Mouse (Mus musculus): ENCODE results near the gene Amdhd1. TPM values are rescaled to one million over a fixed set of nuclear protein-coding genes. Genes with fewer than 3 reads are reported as not detected.

Amdhd1 gene
- total and polyA plus RNA-seq, 3 experiments: not detected

DNA sequence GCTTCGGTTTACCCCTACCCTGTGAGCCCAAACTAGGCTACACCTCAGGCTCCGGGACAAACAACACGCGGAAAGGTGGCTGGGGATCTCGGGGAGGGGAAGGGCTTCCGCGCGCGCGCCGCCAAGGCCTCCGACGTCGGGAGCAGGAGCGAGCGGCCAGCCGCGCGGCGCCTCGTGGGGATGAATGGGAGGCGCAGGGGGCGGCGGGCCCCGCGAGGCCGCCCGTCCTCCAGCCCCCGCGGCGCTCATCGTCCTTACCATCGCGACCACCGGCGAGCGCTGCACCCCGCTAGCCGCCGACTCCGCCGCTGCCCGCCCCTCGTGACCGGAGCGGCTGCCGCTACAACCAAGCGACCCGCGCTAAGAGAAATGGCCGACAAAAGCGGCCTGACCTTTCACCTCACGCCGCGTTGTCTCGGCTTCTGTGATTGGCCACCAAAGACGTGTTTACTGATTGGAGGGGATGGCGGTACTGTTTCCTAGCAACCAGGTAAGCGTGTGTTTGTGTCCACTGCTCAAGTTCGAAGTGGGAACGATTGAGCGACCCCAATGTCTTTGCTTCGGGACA is 49.5 kb upstream of the Amdhd1 start, which contains the start of gene Snrpf:
Gene Snrpf, minus strand, starts transcription at position 426 of the 568 bp plus-strand sequence.
- H3K4me3 ChIP-seq (ENCODE audit: control insufficient read depth in 1 of 2, insufficient read depth in 1 of 2, low read depth in 2 of 2, low read length in 2 of 2): peak within 1 kb of the TSS; percentile 90 to 98
- peaks cover 4 to 14% of the 10 kb centered on the region in 2 experiments; a peak in 2 of 4 replicates for H3K4me1 ChIP-seq (ENCODE audit: control insufficient read depth in 1 of 2, insufficient read depth in 2 of 2, low read length in 2 of 2)
- H3K79me2 ChIP-seq (ENCODE audit: control insufficient read depth, insufficient read depth, low read length, poor library complexity): peaks cover 25% of the 10 kb centered on the region
- peak; percentile 96 for DNase-seq (ENCODE audit: low read depth, low spot score)
- H3K9me3 ChIP-seq (replicated peaks; ENCODE audit: insufficient read depth, low read length): no peaks in the 10 kb centered on the region
- H3K27ac ChIP-seq (ENCODE audit: control insufficient read depth, low read depth, low read length): no peak within 1 kb of the TSS
- H3K36me3 ChIP-seq (ENCODE audit: control insufficient read depth in 1 of 2, insufficient read depth in 2 of 2, low read length in 2 of 2): peaks cover 10 to 27% of the 10 kb centered on the region in 2 experiments
- no peaks in the 10 kb centered on the region for H3K27me3 ChIP-seq (ENCODE audit: control insufficient read depth in 1 of 2, insufficient read depth in 2 of 2, low read length in 2 of 2)
- H3K9ac ChIP-seq (ENCODE audit: control insufficient read depth, low read depth, low read length, poor library complexity, severe bottlenecking): peak within 1 kb of the TSS; percentile 95
- TF ChIP-seq TCF12 (IDR thresholded peaks at IDR 0.05; ENCODE audit: low read depth, low read length) (0 out of 2 replicates have a peak, but pooled peaks have one; percentile 5), POLR2A (IDR thresholded peaks at IDR 0.05; ENCODE audit: control insufficient read depth in 1 of 2, insufficient read depth in 1 of 2, low read depth in 1 of 2, low read length in 2 of 2, poor library complexity in 1 of 2) (peak; percentile 43 to 68; a peak in 1 of 4 replicates), MAX (IDR thresholded peaks at IDR 0.05; ENCODE audit: low read length) (no peak; the same call in 1 of the 2 replicates), ETS1 (IDR thresholded peaks at IDR 0.05; ENCODE audit: low read depth, low read length) (no peak), CTCF (IDR thresholded peaks at IDR 0.05 in 2 of 3, conservative IDR thresholded peaks at IDR 0.05 in 1 of 3; ENCODE audit: control insufficient read depth in 1 of 3, insufficient read depth in 1 of 3, low read depth in 2 of 3, low read length in 3 of 3, poor library complexity in 1 of 3, severe bottlenecking in 1 of 3) (no peak), SMC3 (IDR thresholded peaks at IDR 0.05; ENCODE audit: low read depth, low read length) (no peak), USF2 (IDR thresholded peaks at IDR 0.05; ENCODE audit: borderline replicate concordance in 1 of 2, insufficient read depth in 1 of 2, low read depth in 1 of 2, low read length in 2 of 2) (no peak), MXI1 (IDR thresholded peaks at IDR 0.05; ENCODE audit: low read depth, low read length) (peak; percentile 90), CHD2 (IDR thresholded peaks at IDR 0.05; ENCODE audit: low read length) (peak; percentile 86), ZKSCAN1 (IDR thresholded peaks at IDR 0.05; ENCODE audit: low read depth, low read length) (no peak), ELF1 (IDR thresholded peaks at IDR 0.05; ENCODE audit: low read depth, low read length) (no peak), MYC (IDR thresholded peaks at IDR 0.05; ENCODE audit: low read depth, low read length) (peak; percentile 70), E2F4 (IDR thresholded peaks at IDR 0.05; ENCODE audit: borderline replicate concordance, low read depth, low read length) (no peak), POLR2AphosphoS5 (IDR thresholded peaks at IDR 0.05; ENCODE audit: borderline replicate concordance, low read depth, low read length) (no peak), POLR2AphosphoS2 (IDR thresholded peaks at IDR 0.05; ENCODE audit: low read length) (no peak), MAFK (IDR thresholded peaks at IDR 0.05; ENCODE audit: borderline replicate concordance, low read depth, low read length) (no peak), USF1 (IDR thresholded peaks at IDR 0.05; ENCODE audit: low read depth, low read length) (no peak), GABPA (IDR thresholded peaks at IDR 0.05; ENCODE audit: low read depth, low read length) (no peak), GATA1 (IDR thresholded peaks at IDR 0.05; ENCODE audit: low read depth, low read length) (no peak), ZNF384 (IDR thresholded peaks at IDR 0.05; ENCODE audit: low read depth, low read length) (no peak), EP300 (IDR thresholded peaks at IDR 0.05; ENCODE audit: low read depth in 1 of 2, low read length in 2 of 2) (no peak), RAD21 (IDR thresholded peaks at IDR 0.05; ENCODE audit: low read depth, low read length) (no peak), NRF1 (IDR thresholded peaks at IDR 0.05; ENCODE audit: insufficient read depth, low read depth, low read length, poor library complexity, severe bottlenecking) (peak; percentile 66), KAT2A (conservative IDR thresholded peaks at IDR 0.05; ENCODE audit: low read depth, low read length) (peak; percentile 76), TAL1 (IDR thresholded peaks at IDR 0.05; ENCODE audit: low read length) (no peak), SIN3A (IDR thresholded peaks at IDR 0.05; ENCODE audit: low read length) (peak; percentile 94), HCFC1 (IDR thresholded peaks at IDR 0.05; ENCODE audit: low read depth, low read length) (peak; percentile 88), JUND (IDR thresholded peaks at IDR 0.05; ENCODE audit: low read depth, low read length) (no peak), ZC3H11A (IDR thresholded peaks at IDR 0.05; ENCODE audit: low read depth, low read length) (no peak), MEF2A (IDR thresholded peaks at IDR 0.05; ENCODE audit: extremely low read depth, insufficient replicate concordance, low read depth, low read length, poor library complexity, severe bottlenecking) (no peak), NELFE (IDR thresholded peaks at IDR 0.05; ENCODE audit: low read depth, low read length) (peak; percentile 53; the same call in 1 of the 2 replicates), ZMIZ1 (IDR thresholded peaks at IDR 0.05; ENCODE audit: low read depth, low read length) (no peak), RCOR1 (IDR thresholded peaks at IDR 0.05; ENCODE audit: low read depth, low read length) (no peak), UBTF (IDR thresholded peaks at IDR 0.05; ENCODE audit: borderline replicate concordance, insufficient read depth, low read depth, low read length) (no peak), TBP (IDR thresholded peaks at IDR 0.05; ENCODE audit: low read depth, low read length) (peak; percentile 51; the same call in 1 of the 2 replicates), BHLHE40 (IDR thresholded peaks at IDR 0.05; ENCODE audit: borderline replicate concordance, low read depth, low read length) (no peak), MAZ (IDR thresholded peaks at IDR 0.05; ENCODE audit: low read depth, low read length) (no peak)
